Mouse (Mus musculus) ES-CJ7 (cell line): ENCODE data around the gene Npb.
A peak's percentile ranks its signal among the peaks of the same experiment; 100 is the strongest.
"Not testable (repeated sequence)": the region's sequence is repeated elsewhere in the genome, so short reads cannot be mapped to it uniquely, and the experiment has no call there.

ENCODE experiments used
- DNase-seq: peaks from one replicate; pipeline ENCODE4 v3.0.0; 2011; ENCODE audit warnings: low read depth, low spot score

Gene Npb

GRCm38 (mm10) chr11:120579316-120580107 lies 28.8 kb upstream of the Npb start:
- DNase-seq = peak; percentile 81

- DNase-seq = no peak
These were observed 28.1 kb upstream of the Npb start for GRCm38 (mm10) chr11:120580190-120580589.

GRCm38 (mm10) chr11:120580871-120581331 lies 27.4 kb upstream of the Npb start:
- no peak for DNase-seq

GRCm38 (mm10) chr11:120581490-120582267 lies 26.6 kb upstream of the Npb start, which contains the start of gene Arhgdia:
Gene Arhgdia, minus strand, starts transcription at chr11:120581624.
- peak; percentile 86 for DNase-seq

- peak; percentile 74 for DNase-seq
These were observed 25.9 kb upstream of the Npb start for GRCm38 (mm10) chr11:120582268-120582981.

GRCm38 (mm10) chr11:120582982-120583293 lies 25.3 kb upstream of the Npb start:
- DNase-seq = not testable (repeated sequence)

GRCm38 (mm10) chr11:120583937-120584336 lies 24.3 kb upstream of the Npb start:
- peak; percentile 57 for DNase-seq

GRCm38 (mm10) chr11:120588531-120588930 lies 19.7 kb upstream of the Npb start:
- no peak for DNase-seq

GRCm38 (mm10) chr11:120597240-120598235 lies 10.7 kb upstream of the Npb start:
- no peak for DNase-seq

- peak; percentile 95 for DNase-seq
These were observed 9.8 kb upstream of the Npb start, which contains the start of the genes Alyref and Anapc11 for GRCm38 (mm10) chr11:120598283-120598989. Gene Alyref, minus strand, starts transcription at chr11:120598365. Gene Anapc11, plus strand, starts transcription at chr11:120598421.

GRCm38 (mm10) chr11:120598990-120599549 lies 9.2 kb upstream of the Npb start:
- no peak for DNase-seq

- DNase-seq = no peak
These were observed 7.6 kb upstream of the Npb start for GRCm38 (mm10) chr11:120600716-120601115.

- DNase-seq = no peak
These were observed 4.7 kb upstream of the Npb start for GRCm38 (mm10) chr11:120603545-120603944.

GRCm38 (mm10) chr11:120605667-120606066 lies 2.6 kb upstream of the Npb start:
- DNase-seq = no peak

- no peak for DNase-seq
These were observed 1.5 kb upstream of the Npb start for GRCm38 (mm10) chr11:120606764-120607163.

GRCm38 (mm10) chr11:120609250-120609649 lies 973 bp downstream of the Npb start:
- peak; percentile 87 for DNase-seq

GRCm38 (mm10) chr11:120610477-120611046 lies 2.3 kb downstream of the Npb start:
- DNase-seq = no peak

- DNase-seq = peak; percentile 59
These were observed 4.5 kb downstream of the Npb start for GRCm38 (mm10) chr11:120612763-120613162.

- DNase-seq = no peak
These were observed 5.2 kb downstream of the Npb start for GRCm38 (mm10) chr11:120613481-120613972.
